Mouse (Mus musculus): ENCODE measurements around the gene Pxn. TPM values are rescaled to one million over a fixed set of nuclear protein-coding genes. Genes with fewer than 3 reads are reported as not detected.
A peak's percentile ranks its signal among the peaks of the same experiment; 100 is the strongest.

The Pxn gene
- polyA plus RNA-seq, 1 experiment from 2014 or later: 7.3 TPM

DNA sequence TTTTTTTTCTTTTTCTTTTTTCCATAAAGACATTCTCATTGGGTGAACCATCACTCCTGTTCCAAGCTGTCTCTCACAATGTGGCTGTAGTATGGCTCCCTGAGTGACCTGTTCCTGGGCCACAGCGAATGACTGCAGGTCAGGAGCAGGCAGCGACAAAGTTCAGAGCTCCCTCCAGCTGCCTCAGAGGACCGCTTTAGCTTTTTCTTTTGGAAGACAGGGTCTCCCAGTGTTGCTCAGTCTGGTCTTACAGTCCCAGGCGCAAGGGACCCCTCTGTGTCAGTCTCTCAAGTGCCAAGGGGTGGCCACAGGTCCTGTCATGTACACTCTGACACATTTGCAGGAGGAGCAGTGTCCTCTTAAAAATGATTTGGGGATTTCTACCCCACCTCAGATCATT is 16.1 kb downstream of the Pxn start:
- ATAC-seq (ENCODE audit: low FRiP score) (no peak), DNase-seq (ENCODE audit: low spot score, missing footprints) (peak; percentile 71)
- 87% methylated on average over 4 of the region's 4 CpGs for WGBS
- Histone ChIP-seq H3K4me2 (no peak overlapping the region), H3K36me3 (ENCODE audit: control insufficient read depth, insufficient read depth, low read length) (no peaks in the 10 kb centered on the region), H3K27ac (ENCODE audit: low read depth, low read length) (no peak overlapping the region), H3K4me3 (ENCODE audit: low read depth, low read length) (no peak overlapping the region), H3K4me1 (ENCODE audit: control insufficient read depth, insufficient read depth, low read length) (peaks cover 12% of the 10 kb centered on the region; the same call in 1 of the 2 replicates), H3K9ac (ENCODE audit: low read length) (no peak overlapping the region), H3K27me3 (ENCODE audit: control insufficient read depth, insufficient read depth, low read length) (no peaks in the 10 kb centered on the region), H3K9me3 (ENCODE audit: control insufficient read depth, low read length) (no peaks in the 10 kb centered on the region)

DNA sequence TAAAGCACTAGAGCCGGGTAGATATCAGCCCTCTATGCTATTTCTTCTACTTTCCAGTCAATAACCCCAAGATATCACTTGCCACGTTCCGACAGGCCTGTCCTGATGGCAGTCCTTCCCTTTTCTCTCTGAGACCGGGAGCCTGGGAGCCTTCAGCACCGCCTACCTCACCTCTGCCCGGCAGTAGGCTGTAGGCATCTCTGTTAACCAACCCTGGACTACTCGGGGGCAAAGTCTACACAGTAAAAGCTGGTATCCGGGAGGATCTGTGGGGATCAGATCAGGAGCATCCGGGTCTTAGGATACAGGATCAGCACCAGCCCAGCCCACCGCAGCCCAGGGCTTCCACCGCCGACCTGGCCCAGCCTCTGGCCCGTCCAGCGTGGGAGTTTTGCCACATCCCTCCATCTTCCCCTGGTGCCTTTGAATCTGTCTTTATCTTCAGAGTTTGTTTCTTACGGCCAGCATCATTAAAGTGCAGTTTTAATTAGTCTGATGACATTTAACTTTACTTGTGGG is 16.6 kb downstream of the Pxn start:
- 82% methylated on average over 15 of the region's 15 CpGs for WGBS
- no peak overlapping the region for H3K4me3 ChIP-seq (ENCODE audit: low read depth, low read length)
- H3K4me2 ChIP-seq: no peak overlapping the region
- ATAC-seq (ENCODE audit: low FRiP score) (no peak), DNase-seq (ENCODE audit: low spot score, missing footprints) (peak; percentile 79)
- H3K9me3 ChIP-seq (ENCODE audit: control insufficient read depth, low read length): no peaks in the 10 kb centered on the region
- H3K27me3 ChIP-seq (ENCODE audit: control insufficient read depth, insufficient read depth, low read length): no peaks in the 10 kb centered on the region
- peaks cover 12% of the 10 kb centered on the region; the same call in 1 of the 2 replicates for H3K4me1 ChIP-seq (ENCODE audit: control insufficient read depth, insufficient read depth, low read length)
- no peak overlapping the region for H3K27ac ChIP-seq (ENCODE audit: low read depth, low read length)
- H3K9ac ChIP-seq (ENCODE audit: low read length): no peak overlapping the region
- H3K36me3 ChIP-seq (ENCODE audit: control insufficient read depth, insufficient read depth, low read length): no peaks in the 10 kb centered on the region

DNA sequence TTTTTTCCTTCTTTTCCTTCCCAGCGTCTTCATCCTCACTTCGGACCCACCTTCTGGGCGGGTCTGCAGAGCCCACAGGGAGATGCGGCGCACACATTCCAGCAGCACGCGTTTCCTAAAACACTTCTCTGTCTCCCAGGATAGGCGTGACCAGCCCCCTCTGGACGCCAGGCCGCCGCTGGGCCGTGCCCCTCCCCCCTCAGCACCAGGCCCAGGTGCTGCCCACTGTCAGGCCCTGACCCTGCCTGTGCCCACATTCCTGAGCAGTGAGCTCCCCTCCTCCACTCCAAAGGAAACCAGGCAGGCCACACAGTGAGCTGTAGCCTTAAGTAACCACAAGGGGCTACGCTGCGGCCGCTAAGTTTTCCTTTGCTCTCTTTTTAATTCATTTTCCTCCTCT is 17.5 kb downstream of the Pxn start:
- WGBS: 5% methylated on average over 15 of the region's 15 CpGs
- peak; percentile 52 for ATAC-seq (ENCODE audit: low FRiP score)
- Histone ChIP-seq H3K27ac (ENCODE audit: low read depth, low read length) (no peak overlapping the region), H3K9me3 (ENCODE audit: control insufficient read depth, low read length) (no peaks in the 10 kb centered on the region), H3K27me3 (ENCODE audit: control insufficient read depth, insufficient read depth, low read length) (no peaks in the 10 kb centered on the region), H3K4me3 (ENCODE audit: low read depth, low read length) (no peak overlapping the region), H3K36me3 (ENCODE audit: control insufficient read depth, insufficient read depth, low read length) (no peaks in the 10 kb centered on the region), H3K4me2 (no peak overlapping the region), H3K4me1 (ENCODE audit: control insufficient read depth, insufficient read depth, low read length) (peaks cover 12% of the 10 kb centered on the region; the same call in 1 of the 2 replicates), H3K9ac (ENCODE audit: low read length) (no peak overlapping the region)
- no peak for DNase-seq (ENCODE audit: low spot score, missing footprints)

DNA sequence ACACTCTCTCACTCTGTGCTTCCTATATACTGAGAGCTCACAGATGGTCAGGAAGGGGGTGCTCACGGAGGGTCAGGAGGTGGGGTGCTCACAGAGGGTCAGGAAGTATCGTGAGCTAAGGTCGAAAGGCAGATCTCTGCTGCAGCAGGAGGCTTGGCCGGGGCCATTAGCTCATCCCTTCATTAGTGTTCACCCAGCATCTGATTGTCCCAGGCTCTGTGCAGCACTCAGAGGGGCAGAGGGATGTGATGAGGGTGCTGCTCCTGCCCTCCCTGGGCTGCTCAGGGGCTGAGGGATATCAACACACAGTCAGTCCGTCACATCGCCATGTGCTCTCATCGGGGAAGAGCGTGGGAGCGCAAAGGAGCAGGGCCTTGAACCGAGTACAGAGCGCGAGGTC is 18.0 kb downstream of the Pxn start:
- Histone ChIP-seq H3K9me3 (ENCODE audit: control insufficient read depth, low read length) (no peaks in the 10 kb centered on the region), H3K27ac (ENCODE audit: low read depth, low read length) (no peak overlapping the region), H3K9ac (ENCODE audit: low read length) (no peak overlapping the region), H3K4me3 (ENCODE audit: low read depth, low read length) (no peak overlapping the region), H3K4me1 (ENCODE audit: control insufficient read depth, insufficient read depth, low read length) (peaks cover 12% of the 10 kb centered on the region; the same call in 1 of the 2 replicates), H3K36me3 (ENCODE audit: control insufficient read depth, insufficient read depth, low read length) (no peaks in the 10 kb centered on the region), H3K4me2 (no peak overlapping the region), H3K27me3 (ENCODE audit: control insufficient read depth, insufficient read depth, low read length) (no peaks in the 10 kb centered on the region)
- no peak for DNase-seq (ENCODE audit: low spot score, missing footprints)
- no peak for ATAC-seq (ENCODE audit: low FRiP score)
- 55% methylated on average over 12 of the region's 12 CpGs for WGBS

DNA sequence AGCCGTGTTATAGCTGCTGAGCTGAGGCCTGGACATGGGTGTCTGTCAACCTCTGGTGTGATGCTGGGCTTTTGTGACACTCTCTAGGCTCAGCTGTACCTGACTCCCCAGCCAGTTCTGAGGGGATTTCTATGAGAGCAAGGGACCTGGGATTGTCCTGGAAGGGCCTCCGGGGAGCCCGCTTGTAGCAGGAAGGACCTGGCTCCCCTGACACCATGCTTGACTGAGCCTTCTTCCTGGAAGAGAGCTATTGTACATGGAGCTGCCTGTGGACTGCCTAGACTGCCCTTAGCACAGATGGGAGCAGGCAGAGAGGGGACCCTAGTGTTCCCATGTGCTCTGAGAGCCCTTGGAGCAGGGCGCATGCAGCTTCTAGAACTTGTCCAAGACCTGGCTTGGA is 18.9 kb downstream of the Pxn start:
- H3K4me2 ChIP-seq: no peak overlapping the region
- WGBS: 94% methylated on average over 4 of the region's 4 CpGs
- no peak overlapping the region for H3K9ac ChIP-seq (ENCODE audit: low read length)
- H3K4me1 ChIP-seq (ENCODE audit: control insufficient read depth, insufficient read depth, low read length): peaks cover 12% of the 10 kb centered on the region; the same call in 1 of the 2 replicates
- H3K27ac ChIP-seq (ENCODE audit: low read depth, low read length): no peak overlapping the region
- no peaks in the 10 kb centered on the region for H3K9me3 ChIP-seq (ENCODE audit: control insufficient read depth, low read length)
- no peaks in the 10 kb centered on the region for H3K36me3 ChIP-seq (ENCODE audit: control insufficient read depth, insufficient read depth, low read length)
- H3K4me3 ChIP-seq (ENCODE audit: low read depth, low read length): no peak overlapping the region
- DNase-seq (ENCODE audit: low spot score, missing footprints) (no peak), ATAC-seq (ENCODE audit: low FRiP score) (no peak)
- H3K27me3 ChIP-seq (ENCODE audit: control insufficient read depth, insufficient read depth, low read length): no peaks in the 10 kb centered on the region

DNA sequence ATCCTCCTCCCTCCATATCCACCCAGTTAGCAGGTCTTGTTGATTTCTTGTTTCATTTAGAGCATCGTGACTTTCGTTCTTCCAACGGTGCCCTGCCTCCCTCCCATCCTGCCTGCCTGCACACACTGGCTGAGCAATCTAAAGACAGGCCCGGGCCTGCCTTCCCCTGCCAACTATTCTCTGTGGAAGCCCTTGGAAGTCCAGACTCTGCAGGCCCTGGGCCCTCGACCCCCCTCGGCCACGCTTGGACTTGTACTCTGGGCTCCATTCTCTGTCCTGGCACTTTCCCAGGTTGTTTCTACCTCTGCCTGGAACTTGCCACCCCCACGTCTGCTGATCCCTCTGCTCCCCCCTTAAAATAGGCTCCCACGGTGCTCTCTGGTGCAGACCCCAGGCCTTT is 19.5 kb downstream of the Pxn start:
- no peaks in the 10 kb centered on the region for H3K36me3 ChIP-seq (ENCODE audit: control insufficient read depth, insufficient read depth, low read length)
- H3K27me3 ChIP-seq (ENCODE audit: control insufficient read depth, insufficient read depth, low read length): no peaks in the 10 kb centered on the region
- no peaks in the 10 kb centered on the region for H3K9me3 ChIP-seq (ENCODE audit: control insufficient read depth, low read length)
- WGBS: 84% methylated on average over 9 of the region's 9 CpGs
- no peak overlapping the region for H3K27ac ChIP-seq (ENCODE audit: low read depth, low read length)
- DNase-seq (ENCODE audit: low spot score, missing footprints) (no peak), ATAC-seq (ENCODE audit: low FRiP score) (no peak)
- H3K9ac ChIP-seq (ENCODE audit: low read length): no peak overlapping the region
- H3K4me3 ChIP-seq (ENCODE audit: low read depth, low read length): no peak overlapping the region
- H3K4me1 ChIP-seq (ENCODE audit: control insufficient read depth, insufficient read depth, low read length): peaks cover 12% of the 10 kb centered on the region; the same call in 1 of the 2 replicates
- no peak overlapping the region for H3K4me2 ChIP-seq

DNA sequence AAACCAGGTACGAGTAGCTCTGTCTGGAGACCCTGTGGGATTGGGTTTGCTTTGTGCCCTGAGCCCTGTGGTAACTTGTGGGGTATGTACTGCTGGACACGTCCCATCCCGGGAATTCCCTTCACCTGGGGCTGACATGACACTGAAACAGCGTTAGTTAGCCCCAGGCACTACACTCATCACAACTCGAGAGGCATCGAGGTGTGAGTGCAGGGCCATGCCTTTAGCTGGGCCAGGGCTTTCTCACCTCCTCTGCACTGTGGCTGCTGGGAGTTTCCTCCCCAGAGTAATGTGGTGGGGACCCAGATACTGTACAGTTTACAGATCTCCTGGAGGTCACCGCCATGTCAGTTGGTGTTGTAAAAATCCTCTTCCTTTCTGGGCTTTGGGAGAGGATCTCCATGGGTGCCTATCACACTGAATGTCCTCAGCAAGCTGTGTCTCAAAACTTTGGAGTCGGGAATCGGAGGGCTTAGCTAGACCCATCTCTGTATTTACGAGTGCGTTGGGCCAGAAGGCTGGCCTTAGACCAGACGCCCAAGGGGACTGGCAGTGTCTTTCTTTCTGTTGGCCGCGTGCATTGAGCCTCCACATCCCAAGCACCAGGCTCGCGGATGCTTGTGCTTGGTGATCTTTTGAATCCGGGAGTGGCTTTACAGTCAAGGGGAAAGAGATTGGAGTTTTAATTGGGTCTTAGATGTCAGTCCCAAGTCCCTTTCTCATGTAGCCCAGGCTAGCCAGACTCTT is 20.2 kb downstream of the Pxn start:
- H3K27me3 ChIP-seq (ENCODE audit: control insufficient read depth, insufficient read depth, low read length): no peaks in the 10 kb centered on the region
- no peak overlapping the region for H3K4me3 ChIP-seq (ENCODE audit: low read depth, low read length)
- 86% methylated on average over 17 of the region's 17 CpGs for WGBS
- H3K4me1 ChIP-seq (ENCODE audit: control insufficient read depth, insufficient read depth, low read length): peaks cover 12% of the 10 kb centered on the region; the same call in 1 of the 2 replicates
- no peaks in the 10 kb centered on the region for H3K9me3 ChIP-seq (ENCODE audit: control insufficient read depth, low read length)
- H3K36me3 ChIP-seq (ENCODE audit: control insufficient read depth, insufficient read depth, low read length): no peaks in the 10 kb centered on the region
- ATAC-seq (ENCODE audit: low FRiP score): no peak
- H3K27ac ChIP-seq (ENCODE audit: low read depth, low read length): no peak overlapping the region
- DNase-seq (ENCODE audit: low spot score, missing footprints): no peak
- H3K9ac ChIP-seq (ENCODE audit: low read length): no peak overlapping the region
- no peak overlapping the region for H3K4me2 ChIP-seq

DNA sequence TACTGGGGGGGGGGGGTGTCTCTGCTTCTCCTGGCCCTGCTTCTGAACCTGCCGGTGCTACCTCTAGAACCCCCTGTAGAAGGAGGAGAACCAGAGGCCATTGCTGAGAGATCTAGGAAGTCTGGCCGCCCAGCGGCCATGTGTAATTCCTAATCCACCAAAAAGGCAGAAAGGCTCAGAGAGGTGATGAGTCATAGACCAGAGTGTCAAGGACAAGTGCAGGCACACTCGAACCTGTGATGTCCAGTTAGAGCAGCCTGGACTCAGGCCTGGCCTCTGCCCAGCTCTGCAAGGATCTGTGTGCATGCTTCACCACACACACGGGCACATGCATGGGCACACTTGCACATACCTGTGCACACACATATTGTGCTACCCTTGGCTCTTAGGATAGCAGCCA is 21.7 kb downstream of the Pxn start:
- DNase-seq (ENCODE audit: low spot score, missing footprints): no peak
- no peak for ATAC-seq (ENCODE audit: low FRiP score)

DNA sequence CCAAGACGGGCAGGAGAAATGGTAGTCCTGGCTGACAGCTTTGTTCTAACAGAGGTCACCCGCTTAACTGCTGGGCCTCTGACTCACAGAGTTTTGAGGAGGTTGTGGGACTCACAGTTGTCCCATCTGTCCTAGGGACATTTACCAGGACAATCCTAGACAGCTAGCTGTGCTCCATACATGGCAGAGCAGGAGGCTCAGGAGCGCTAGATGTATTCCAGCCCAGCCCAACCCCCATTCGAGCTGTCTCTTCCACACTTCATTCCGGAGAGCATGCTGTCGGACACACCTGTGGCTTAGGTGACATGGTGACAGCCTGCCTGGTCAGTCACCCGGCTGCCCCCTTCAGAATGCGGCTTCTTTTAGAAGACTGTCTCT is 22.9 kb downstream of the Pxn start:
- Histone ChIP-seq H3K27ac (ENCODE audit: low read depth, low read length) (no peak overlapping the region), H3K27me3 (ENCODE audit: control insufficient read depth, insufficient read depth, low read length) (no peaks in the 10 kb centered on the region), H3K4me3 (ENCODE audit: low read depth, low read length) (no peak overlapping the region), H3K36me3 (ENCODE audit: control insufficient read depth, insufficient read depth, low read length) (no peaks in the 10 kb centered on the region), H3K9ac (ENCODE audit: low read length) (no peak overlapping the region), H3K9me3 (ENCODE audit: control insufficient read depth, low read length) (no peaks in the 10 kb centered on the region), H3K4me2 (no peak overlapping the region), H3K4me1 (ENCODE audit: control insufficient read depth, insufficient read depth, low read length) (peaks cover 6% of the 10 kb centered on the region)
- no peak for DNase-seq (ENCODE audit: low spot score, missing footprints)
- WGBS: 77% methylated on average over 8 of the region's 8 CpGs
- ATAC-seq (ENCODE audit: low FRiP score): no peak

More for the DNA sequence above, 21.7 kb downstream of the Pxn start:
- H3K4me1 ChIP-seq (ENCODE audit: control insufficient read depth, insufficient read depth, low read length): peaks cover 12% of the 10 kb centered on the region; the same call in 1 of the 2 replicates
- WGBS: 93% methylated on average over 5 of the region's 5 CpGs
- H3K9me3 ChIP-seq (ENCODE audit: control insufficient read depth, low read length): no peaks in the 10 kb centered on the region
- H3K36me3 ChIP-seq (ENCODE audit: control insufficient read depth, insufficient read depth, low read length): no peaks in the 10 kb centered on the region
- no peak overlapping the region for H3K4me2 ChIP-seq
- H3K27ac ChIP-seq (ENCODE audit: low read depth, low read length): no peak overlapping the region
- no peaks in the 10 kb centered on the region for H3K27me3 ChIP-seq (ENCODE audit: control insufficient read depth, insufficient read depth, low read length)
- no peak overlapping the region for H3K9ac ChIP-seq (ENCODE audit: low read length)
- no peak overlapping the region for H3K4me3 ChIP-seq (ENCODE audit: low read depth, low read length)
